Mouse (Mus musculus): ENCODE measurements around the gene Clmp. TPM values are rescaled to one million over a fixed set of nuclear protein-coding genes. Genes with fewer than 3 reads are reported as not detected.

The Clmp gene
- total and polyA plus RNA-seq, 3 experiments, result 2.8 to 5.5 (median 4.4) TPM

DNA sequence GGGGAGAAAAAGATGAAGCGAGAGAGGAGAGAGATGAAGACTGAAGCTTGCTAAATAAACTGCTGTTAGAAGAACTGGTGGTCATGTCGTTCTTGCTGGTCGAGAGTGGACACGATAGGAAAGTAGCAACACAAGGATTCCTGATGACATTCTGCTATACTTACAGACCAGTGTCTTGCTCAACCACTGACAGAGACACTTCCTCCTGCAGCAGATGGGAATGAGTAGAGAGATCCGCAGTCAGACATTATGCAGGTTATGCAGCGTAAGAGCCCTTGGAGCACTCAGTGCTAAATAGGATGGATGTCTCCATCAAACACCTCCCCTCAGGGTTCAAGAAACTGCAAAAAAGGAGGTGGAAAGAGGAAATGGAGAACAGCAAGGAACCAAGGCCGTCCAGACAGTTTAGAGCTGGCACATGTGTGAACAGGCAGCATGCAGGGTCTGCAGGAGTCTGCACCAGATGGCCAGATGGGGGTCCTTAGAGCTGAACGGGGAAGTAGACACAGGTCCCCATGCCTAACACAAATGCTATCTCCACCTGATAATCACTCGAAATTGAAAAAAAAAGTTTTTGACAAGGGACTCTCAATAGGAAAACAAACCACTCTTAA, 19.5 kb upstream of the Clmp start:
- no peak overlapping the region for H3K4me3 ChIP-seq
- intact Hi-C loops (cut with DNase I), result no loop called here
- peaks cover under 1% of the 10 kb centered on the region; the same call in 1 of the 2 replicates for H3K4me1 ChIP-seq (ENCODE audit: control insufficient read depth, insufficient read depth, low read length)
- H3K36me3 ChIP-seq (ENCODE audit: control insufficient read depth, insufficient read depth, low read length), result no peaks in the 10 kb centered on the region
- H3K27me3 ChIP-seq (ENCODE audit: control insufficient read depth, insufficient read depth, low read length), result no peaks in the 10 kb centered on the region
- WGBS, result 74% methylated on average over 9 of the region's 9 CpGs
- H3K27ac ChIP-seq, result no peak overlapping the region
- no peak for DNase-seq
- no peak overlapping the region for H3K9ac ChIP-seq (ENCODE audit: low read depth, low read length)
- no peak for TF ChIP-seq CTCF (IDR thresholded peaks at IDR 0.05)
- TF ChIP-seq EP300 (IDR thresholded peaks at IDR 0.05; ENCODE audit: insufficient read depth, low read depth, low read length), result no peak
- no peak for TF ChIP-seq POLR2A (IDR thresholded peaks at IDR 0.05; ENCODE audit: insufficient read depth, low read depth, low read length)
- H3K79me2 ChIP-seq (replicated peaks; ENCODE audit: control insufficient read depth, insufficient read depth, low read length), result no peaks in the 10 kb centered on the region

DNA sequence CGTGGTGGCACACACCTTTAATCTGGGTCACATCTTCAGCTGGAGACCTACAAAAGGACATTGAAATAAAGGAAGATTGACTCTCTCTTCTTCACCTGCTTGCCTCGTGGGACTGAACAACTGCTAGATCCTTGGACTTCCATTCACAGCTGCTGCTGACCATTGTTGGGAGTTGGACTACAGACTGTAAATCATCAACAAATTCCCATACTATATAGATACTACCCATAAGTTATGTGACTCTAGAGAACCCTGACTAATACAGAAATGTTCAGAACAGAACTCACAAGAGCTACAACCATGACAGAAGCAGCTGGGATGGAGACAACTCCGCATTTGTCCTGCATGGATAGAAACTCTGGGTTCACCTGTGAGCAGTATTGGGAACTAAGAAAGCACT, 15.4 kb upstream of the Clmp start, which contains the start of gene Gm21915:
Gene Gm21915 (plus strand): TSS at position 301 of the 400 bp plus-strand sequence.
- DNase-seq, result no peak
- no peaks in the 10 kb centered on the region for H3K27me3 ChIP-seq (ENCODE audit: control insufficient read depth, insufficient read depth, low read length)
- TF ChIP-seq EP300 (IDR thresholded peaks at IDR 0.05; ENCODE audit: insufficient read depth, low read depth, low read length), result no peak
- TF ChIP-seq CTCF (IDR thresholded peaks at IDR 0.05), result no peak
- TF ChIP-seq POLR2A (IDR thresholded peaks at IDR 0.05; ENCODE audit: insufficient read depth, low read depth, low read length), result no peak
- H3K4me1 ChIP-seq (ENCODE audit: control insufficient read depth, insufficient read depth, low read length), result peaks cover 2% of the 10 kb centered on the region; the same call in 1 of the 2 replicates
- H3K9ac ChIP-seq (ENCODE audit: low read depth, low read length), result no peak within 1 kb of the TSS
- H3K4me3 ChIP-seq, result no peak within 1 kb of the TSS
- 89% methylated on average over 3 of the region's 3 CpGs for WGBS
- no peak within 1 kb of the TSS for H3K27ac ChIP-seq
- no peaks in the 10 kb centered on the region for H3K36me3 ChIP-seq (ENCODE audit: control insufficient read depth, insufficient read depth, low read length)
- no peaks in the 10 kb centered on the region for H3K79me2 ChIP-seq (replicated peaks; ENCODE audit: control insufficient read depth, insufficient read depth, low read length)
- intact Hi-C loops (cut with DNase I), result no loop called here

DNA sequence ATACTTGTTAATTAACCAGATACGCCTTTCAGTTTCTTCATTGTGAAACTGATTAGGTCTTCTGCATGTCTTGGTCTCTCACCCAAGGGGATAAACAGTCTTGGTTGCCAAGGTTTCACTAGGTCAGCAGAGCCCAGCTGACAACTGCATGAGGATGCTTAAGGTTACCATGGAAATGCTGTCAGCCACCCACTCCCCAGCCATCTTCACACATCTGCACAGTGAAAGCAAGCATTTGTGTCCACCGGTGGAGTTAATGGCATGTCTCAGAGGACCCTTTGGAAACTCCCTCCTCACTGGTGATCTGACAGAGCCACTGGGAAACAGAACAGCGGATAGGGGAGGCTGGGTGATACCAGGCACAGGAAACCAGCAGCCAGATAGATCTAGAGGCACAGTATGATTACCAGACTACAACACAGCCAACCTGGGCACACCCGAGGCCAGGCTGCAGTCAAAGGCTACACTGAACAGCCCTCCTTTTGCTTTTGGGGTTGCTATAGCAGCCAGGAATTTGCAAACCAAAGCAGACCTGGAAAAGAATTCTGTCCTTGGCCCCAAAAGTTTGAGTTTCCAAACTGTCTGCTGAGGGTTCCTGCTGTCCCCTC, 14.3 kb upstream of the Clmp start:
- no peak overlapping the region for H3K27ac ChIP-seq
- no peaks in the 10 kb centered on the region for H3K36me3 ChIP-seq (ENCODE audit: control insufficient read depth, insufficient read depth, low read length)
- H3K4me1 ChIP-seq (ENCODE audit: control insufficient read depth, insufficient read depth, low read length), result peaks cover 2% of the 10 kb centered on the region; the same call in 1 of the 2 replicates
- no peaks in the 10 kb centered on the region for H3K79me2 ChIP-seq (replicated peaks; ENCODE audit: control insufficient read depth, insufficient read depth, low read length)
- no peak for DNase-seq
- no peaks in the 10 kb centered on the region for H3K27me3 ChIP-seq (ENCODE audit: control insufficient read depth, insufficient read depth, low read length)
- H3K4me3 ChIP-seq, result no peak overlapping the region
- no peak overlapping the region for H3K9ac ChIP-seq (ENCODE audit: low read depth, low read length)
- intact Hi-C loops (cut with DNase I), result no loop called here
- TF ChIP-seq POLR2A (IDR thresholded peaks at IDR 0.05; ENCODE audit: insufficient read depth, low read depth, low read length), result no peak
- no peak for TF ChIP-seq EP300 (IDR thresholded peaks at IDR 0.05; ENCODE audit: insufficient read depth, low read depth, low read length)
- TF ChIP-seq CTCF (IDR thresholded peaks at IDR 0.05), result no peak
- 34% methylated on average over 4 of the region's 4 CpGs for WGBS

DNA sequence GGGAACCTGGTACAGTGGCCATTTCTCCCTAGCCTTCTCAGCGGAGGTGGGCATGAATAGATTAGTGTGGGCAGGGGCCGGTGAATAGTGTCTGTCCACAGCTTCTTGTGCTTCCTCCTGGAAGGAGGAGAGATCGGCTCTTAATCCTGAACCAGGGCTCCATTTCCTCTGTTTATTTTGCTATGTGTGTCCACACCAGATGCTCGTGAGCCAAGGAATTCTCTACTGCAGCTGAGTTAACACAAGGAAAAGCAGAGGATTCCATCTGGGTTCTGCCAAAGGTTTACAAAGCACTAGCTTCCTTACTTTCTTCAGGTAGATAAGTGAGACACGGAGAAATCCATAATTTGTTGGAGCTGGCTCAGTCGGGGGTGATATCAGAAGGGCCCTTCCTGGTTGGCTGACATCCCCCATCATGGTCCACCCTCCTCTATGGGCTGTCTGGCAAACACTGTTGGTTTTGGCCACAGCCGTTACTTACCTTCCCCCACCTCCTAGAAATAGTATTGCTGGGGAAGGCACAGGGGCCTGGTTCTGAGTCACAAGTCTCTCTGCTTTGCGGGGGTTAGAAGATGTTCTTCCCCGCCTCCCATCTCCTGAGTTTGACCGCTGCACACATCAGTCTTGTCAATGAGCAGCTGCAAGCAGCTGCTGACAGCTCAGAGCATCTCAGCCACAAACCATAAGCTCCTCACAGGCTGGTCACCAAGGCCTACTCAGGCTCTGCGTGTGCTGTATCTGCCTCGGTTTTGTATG, 10.4 kb upstream of the Clmp start:
- intact Hi-C loops (cut with DNase I), result no loop called here
- H3K36me3 ChIP-seq (ENCODE audit: control insufficient read depth, insufficient read depth, low read length), result no peaks in the 10 kb centered on the region
- no peak overlapping the region for H3K9ac ChIP-seq (ENCODE audit: low read depth, low read length)
- no peak overlapping the region for H3K4me3 ChIP-seq
- peak; percentile 33 to 46 for DNase-seq
- H3K27ac ChIP-seq, result no peak overlapping the region
- no peak for TF ChIP-seq CTCF (IDR thresholded peaks at IDR 0.05)
- TF ChIP-seq POLR2A (IDR thresholded peaks at IDR 0.05; ENCODE audit: insufficient read depth, low read depth, low read length), result no peak
- TF ChIP-seq EP300 (IDR thresholded peaks at IDR 0.05; ENCODE audit: insufficient read depth, low read depth, low read length), result no peak
- no peaks in the 10 kb centered on the region for H3K27me3 ChIP-seq (ENCODE audit: control insufficient read depth, insufficient read depth, low read length)
- 48% methylated on average over 12 of the region's 12 CpGs for WGBS
- H3K4me1 ChIP-seq (ENCODE audit: control insufficient read depth, insufficient read depth, low read length), result peaks cover 2% of the 10 kb centered on the region; the same call in 1 of the 2 replicates
- no peaks in the 10 kb centered on the region for H3K79me2 ChIP-seq (replicated peaks; ENCODE audit: control insufficient read depth, insufficient read depth, low read length)

DNA sequence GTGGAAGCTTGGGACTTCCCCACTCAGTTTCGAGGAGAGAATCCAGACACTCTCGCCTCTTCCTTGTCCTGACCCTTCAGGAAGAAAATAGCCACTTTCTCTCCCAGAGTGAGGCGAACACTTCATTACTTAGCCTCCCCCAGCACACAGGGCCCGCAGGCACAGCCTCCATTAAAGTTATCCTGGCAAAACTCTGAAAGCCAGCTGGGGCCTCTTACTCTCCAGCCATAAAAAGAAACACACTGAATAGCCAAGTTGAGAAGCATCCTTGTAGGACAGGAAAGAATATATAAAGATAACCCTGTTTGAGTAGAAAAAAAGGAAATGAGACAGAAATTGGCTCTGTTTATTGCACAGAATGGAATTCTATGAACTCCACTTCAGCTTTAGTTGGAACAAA, 7.1 kb upstream of the Clmp start:
- H3K36me3 ChIP-seq (ENCODE audit: control insufficient read depth, insufficient read depth, low read length), result no peaks in the 10 kb centered on the region
- no peaks in the 10 kb centered on the region for H3K79me2 ChIP-seq (replicated peaks; ENCODE audit: control insufficient read depth, insufficient read depth, low read length)
- intact Hi-C loops (cut with DNase I), result no loop called here
- no peaks in the 10 kb centered on the region for H3K27me3 ChIP-seq (ENCODE audit: control insufficient read depth, insufficient read depth, low read length)
- 63% methylated on average over 4 of the region's 4 CpGs for WGBS
- H3K4me1 ChIP-seq (ENCODE audit: control insufficient read depth, insufficient read depth, low read length), result no peaks in the 10 kb centered on the region; the same call in 1 of the 2 replicates
- DNase-seq, result no peak
- H3K27ac ChIP-seq, result no peak overlapping the region
- H3K9ac ChIP-seq (ENCODE audit: low read depth, low read length), result no peak overlapping the region
- no peak overlapping the region for H3K4me3 ChIP-seq
- TF ChIP-seq CTCF (IDR thresholded peaks at IDR 0.05) (no peak), POLR2A (IDR thresholded peaks at IDR 0.05; ENCODE audit: insufficient read depth, low read depth, low read length) (no peak)
